28 mouse cellular contexts compared by ENCODE assay signal in the genomic region with DNA sequence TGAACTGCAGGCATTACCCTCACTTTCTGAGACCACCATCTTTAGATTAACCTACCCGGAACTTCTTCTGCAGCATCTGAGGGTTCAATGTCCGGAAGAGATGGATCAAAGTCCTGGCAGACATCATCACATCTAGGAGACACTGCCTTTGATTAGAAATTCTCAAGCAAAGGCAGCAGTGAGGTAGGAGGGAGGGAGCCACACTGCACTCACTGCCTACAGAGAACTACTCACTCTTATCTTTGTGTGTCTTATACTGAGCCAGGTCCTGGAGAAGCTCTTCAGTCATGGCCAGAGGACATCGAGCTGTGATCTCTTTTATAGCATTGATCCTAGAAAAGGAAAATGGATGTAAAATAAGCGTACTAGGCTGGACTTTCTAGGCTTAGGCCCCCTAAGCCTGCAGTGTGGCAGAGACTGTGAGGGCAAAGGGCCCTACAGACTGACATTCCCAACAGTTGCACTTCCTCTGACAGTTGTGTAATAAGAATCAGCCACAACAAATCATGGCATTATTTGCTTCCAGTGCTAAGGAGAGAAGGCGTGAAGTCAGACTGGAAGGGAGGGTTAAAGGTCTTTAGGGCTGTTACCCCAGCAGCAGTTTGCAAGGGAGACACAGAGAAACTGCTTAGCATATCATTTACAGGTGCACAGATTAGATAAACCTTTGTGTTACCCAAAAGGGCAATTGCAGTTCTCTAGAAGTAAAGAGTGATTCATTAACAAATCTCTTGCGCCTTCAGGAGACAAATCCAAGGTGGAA. TPM values are rescaled to one million over a fixed set of nuclear protein-coding genes. Genes with fewer than 3 reads are reported as not detected.
A peak's percentile ranks its signal among the peaks of the same experiment; 100 is the strongest.
DNase-seq lines count a peak whose midpoint lies in the region; ATAC-seq lines count a peak whose summit lies in the region.
"Had no signal": no experiment of that assay in that cellular context is flagged by ENCODE, and none has a peak within 500 bp of the region (broad histone marks: within the 10 kb centered on the region; RNA-seq: fewer than 3 reads in every experiment).

No protein-coding gene starts in this region.

- no peak for ATAC-seq in kidney, embryonic 15.5 days (replicated peaks; ENCODE audit: low FRiP score)
- ATAC-seq in liver, embryonic 16.5 days (ENCODE audit: low read depth) = 0 out of 2 replicates have a peak, but pooled peaks have one; percentile 37
- ATAC-seq in megakaryocyte progenitor cell, adult 5-6 weeks (replicated peaks; ENCODE audit: poor library complexity) = peak; percentile 37; the same call in 1 of the 2 replicates
- ATAC-seq: forebrain, embryonic 14.5 days; midbrain, embryonic 16.5 days had no signal

- H3K4me2 ChIP-seq in kidney, embryonic 15.5 days = no peak overlapping the region
- no peak overlapping the region for H3K4me2 ChIP-seq in liver, embryonic 16.5 days (ENCODE audit: low read depth, low read length)
- H3K4me2 ChIP-seq: embryonic facial prominence, embryonic 15.5 days; heart, embryonic 11.5 days; limb, embryonic 15.5 days; lung, embryonic 14.5 days; neural tube, embryonic 13.5 days had no signal

- no peaks in the 10 kb centered on the region for H3K4me1 ChIP-seq in kidney, embryonic 15.5 days
- H3K4me1 ChIP-seq in liver, embryonic 16.5 days (ENCODE audit: control insufficient read depth, low read depth, low read length) = no peaks in the 10 kb centered on the region
- H3K4me1 ChIP-seq: embryonic facial prominence, embryonic 15.5 days; limb, embryonic 15.5 days; midbrain, embryonic 10.5 days; neural tube, embryonic 13.5 days had no signal

- H3K4me3 ChIP-seq in kidney, embryonic 15.5 days (replicated peaks) = no peak overlapping the region
- H3K4me3 ChIP-seq in liver, embryonic 16.5 days (ENCODE audit: low read depth, low read length) = no peak overlapping the region
- H3K4me3 ChIP-seq: embryonic facial prominence, embryonic 15.5 days; limb, embryonic 15.5 days; midbrain, embryonic 10.5 days; myocyte; neural tube, embryonic 13.5 days had no signal

- peak; percentile 36 for DNase-seq in kidney, adult 11 months
- DNase-seq in liver = no peak
- peak; percentile 79 for DNase-seq in yolk sac, embryonic 10.5 days (ENCODE audit: low spot score)
- no peak for DNase-seq in layer of hippocampus, adult 18-20 months (ENCODE audit: low spot score in 2 of 2)
- DNase-seq in layer of hippocampus, postnatal 25 days (ENCODE audit: extremely low spot score in 1 of 2, low spot score in 1 of 2) = no peak
- DNase-seq: adrenal gland, postnatal 14 days; cerebellum, adult 8-10 months; layer of hippocampus, adult 9-11 months; left cerebral cortex, postnatal 4 days; lung, embryonic 14.5 days; lung, postnatal 4 days; retina, postnatal 1 day; right cerebral cortex, postnatal 25 days; thymus, adult 2 months had no signal

- WGBS in kidney, embryonic 15.5 days = 86% methylated on average over 6 of the region's 6 CpGs
- 67% methylated on average over 6 of the region's 6 CpGs for WGBS in liver, embryonic 16.5 days (ENCODE audit: insufficient replicate concordance)

- H3K9me3 ChIP-seq in kidney, embryonic 15.5 days (replicated peaks) = no peaks in the 10 kb centered on the region
- H3K9me3 ChIP-seq in liver, embryonic 16.5 days (replicated peaks; ENCODE audit: control insufficient read depth, low read length) = no peaks in the 10 kb centered on the region
- H3K9me3 ChIP-seq: embryonic facial prominence, embryonic 15.5 days; limb, embryonic 15.5 days; midbrain, embryonic 10.5 days; neural tube, embryonic 13.5 days had no signal

- no peaks in the 10 kb centered on the region for H3K27me3 ChIP-seq in kidney, embryonic 15.5 days
- H3K27me3 ChIP-seq in liver, embryonic 16.5 days (ENCODE audit: control insufficient read depth, insufficient read depth, low read depth, low read length) = no peaks in the 10 kb centered on the region
- H3K27me3 ChIP-seq: embryonic facial prominence, embryonic 15.5 days; limb, embryonic 15.5 days; neural tube, embryonic 13.5 days had no signal

- H3K9ac ChIP-seq in kidney, embryonic 15.5 days = no peak overlapping the region
- no peak overlapping the region for H3K9ac ChIP-seq in liver, embryonic 16.5 days (ENCODE audit: low read depth, low read length)
- H3K9ac ChIP-seq: embryonic facial prominence, embryonic 15.5 days; limb, embryonic 15.5 days; lung, embryonic 14.5 days; neural tube, embryonic 13.5 days had no signal

- peaks cover 98% of the 10 kb centered on the region for H3K36me3 ChIP-seq in kidney, embryonic 15.5 days
- H3K36me3 ChIP-seq in liver, embryonic 16.5 days (ENCODE audit: control insufficient read depth, insufficient read depth) = peaks cover 15% of the 10 kb centered on the region

- no peak overlapping the region for H3K27ac ChIP-seq in kidney, embryonic 15.5 days
- no peak overlapping the region for H3K27ac ChIP-seq in liver, embryonic 16.5 days (ENCODE audit: low read length)
- H3K27ac ChIP-seq: embryonic facial prominence, embryonic 15.5 days; limb, embryonic 15.5 days; midbrain, embryonic 10.5 days; neural tube, embryonic 13.5 days had no signal

RNA-seq across cellular contexts. Expression of a gene that starts 13.9 kb away (rescaled TPM):
- polyA plus RNA-seq in kidney, embryonic 15.5 days (2015; fragmentation: Nextera tagmentation; extraction: Ambion mirVana) = 21.3 and 24.1 TPM in 2 replicates
- polyA plus RNA-seq in liver, embryonic 16.5 days (2015; fragmentation: Nextera tagmentation; extraction: Ambion mirVana) = 5.5 and 6.4 TPM in 2 replicates
- 12.0 and 15.0 TPM in 2 replicates for total RNA-seq in megakaryocyte progenitor cell, adult 5-6 weeks (2015)
- total RNA-seq in megakaryocyte progenitor cell, adult 5-6 weeks (2017) = 7.1 and 13.5 TPM in 2 replicates
- total RNA-seq in layer of hippocampus, adult 18-20 months (2021) = 10 to 100 TPM; 50.4 to 52.2 TPM
- total RNA-seq in layer of hippocampus, postnatal 25 days (2021) = 10 to 100 TPM; 46.4 to 48.1 TPM

RNA-seq across cellular contexts. Expression of a gene that starts 18.4 kb away (rescaled TPM):
- 45.7 and 47.9 TPM in 2 replicates for polyA plus RNA-seq in kidney, embryonic 15.5 days (2015; fragmentation: Nextera tagmentation; extraction: Ambion mirVana)
- polyA plus RNA-seq in liver, embryonic 16.5 days (2015; fragmentation: Nextera tagmentation; extraction: Ambion mirVana) = 14.5 and 15.0 TPM in 2 replicates
- total RNA-seq in megakaryocyte progenitor cell, adult 5-6 weeks (2015) = 39.5 and 46.5 TPM in 2 replicates
- 69.5 and 86.2 TPM in 2 replicates for total RNA-seq in megakaryocyte progenitor cell, adult 5-6 weeks (2017)
- total RNA-seq in layer of hippocampus, adult 18-20 months (2021) = 10 to 100 TPM; 20.3 to 21.5 TPM
- 10 to 100 TPM; 20.1 to 25.5 TPM for total RNA-seq in layer of hippocampus, postnatal 25 days (2021)

RNA-seq across cellular contexts. Expression of a gene that starts 35.8 kb away (rescaled TPM):
- polyA plus RNA-seq in kidney, embryonic 15.5 days (2015; fragmentation: Nextera tagmentation; extraction: Ambion mirVana) = 0.08 and 0.35 TPM in 2 replicates
- not detected in 2 replicates for polyA plus RNA-seq in liver, embryonic 16.5 days (2015; fragmentation: Nextera tagmentation; extraction: Ambion mirVana)
- 0.99 TPM in 1 of 2 replicates, not detected in the other for total RNA-seq in megakaryocyte progenitor cell, adult 5-6 weeks (2015)
- total RNA-seq in megakaryocyte progenitor cell, adult 5-6 weeks (2017) = 0.37 TPM in 1 of 2 replicates, not detected in the other
- under 1 TPM; 0.58 to 0.62 TPM for total RNA-seq in layer of hippocampus, adult 18-20 months (2021)
- total RNA-seq in layer of hippocampus, postnatal 25 days (2021) = under 1 TPM in 1 of 2 experiments, not detected in 1; 0.79 TPM
- total RNA-seq: common myeloid progenitor, adult 5-6 weeks; hematopoietic stem cell, adult 5-6 weeks had no signal
- polyA plus RNA-seq: heart, postnatal 0 days had no signal

RNA-seq across cellular contexts. Expression of a gene that starts 36.0 kb away (rescaled TPM):
- not detected in 2 replicates for polyA plus RNA-seq in kidney, embryonic 15.5 days (2015; fragmentation: Nextera tagmentation; extraction: Ambion mirVana)
- 0.20 TPM in 1 of 2 replicates, not detected in the other for polyA plus RNA-seq in liver, embryonic 16.5 days (2015; fragmentation: Nextera tagmentation; extraction: Ambion mirVana)
- total RNA-seq in megakaryocyte progenitor cell, adult 5-6 weeks (2015) = 0.37 and 1.2 TPM in 2 replicates
- total RNA-seq in megakaryocyte progenitor cell, adult 5-6 weeks (2017) = 0.27 and 0.33 TPM in 2 replicates
- not detected for total RNA-seq in layer of hippocampus, adult 18-20 months (2021)
- total RNA-seq in layer of hippocampus, postnatal 25 days (2021) = not detected
- total RNA-seq: left cerebral cortex, postnatal 4 days had no signal
- polyA plus RNA-seq: forebrain, embryonic 14.5 days; heart, embryonic 11.5 days; lung, embryonic 14.5 days; midbrain, embryonic 10.5 days; midbrain, embryonic 16.5 days; neural tube, embryonic 13.5 days had no signal

RNA-seq across cellular contexts. Expression of a gene that starts 39.8 kb away (rescaled TPM):
- polyA plus RNA-seq in kidney, embryonic 15.5 days (2015; fragmentation: Nextera tagmentation; extraction: Ambion mirVana) = 3.0 and 3.9 TPM in 2 replicates
- 0.74 and 0.93 TPM in 2 replicates for polyA plus RNA-seq in liver, embryonic 16.5 days (2015; fragmentation: Nextera tagmentation; extraction: Ambion mirVana)
- total RNA-seq in megakaryocyte progenitor cell, adult 5-6 weeks (2015) = 1.2 and 1.5 TPM in 2 replicates
- total RNA-seq in megakaryocyte progenitor cell, adult 5-6 weeks (2017) = 0.54 TPM in 1 of 2 replicates, not detected in the other
- total RNA-seq in layer of hippocampus, adult 18-20 months (2021) = 1 to 10 TPM; 2.2 to 4.2 TPM
- total RNA-seq in layer of hippocampus, postnatal 25 days (2021) = 1 to 10 TPM; 5.0 to 5.5 TPM
- total RNA-seq: common myeloid progenitor, adult 5-6 weeks; hematopoietic stem cell, adult 5-6 weeks had no signal

Comparison
In these comparisons a context has a peak if more than half of its experiments do, and no peak if none do; other contexts are left out.
1. DNase-seq: peak in kidney, adult 11 months (single experiment) and yolk sac, embryonic 10.5 days (single experiment); none in liver (single experiment), layer of hippocampus, adult 18-20 months (0 of 2) and layer of hippocampus, postnatal 25 days (0 of 2).